Mouse (Mus musculus): ENCODE results near the gene Otc. TPM values are rescaled to one million over a fixed set of nuclear protein-coding genes. Genes with fewer than 3 reads are reported as not detected.

Otc gene
- polyA plus RNA-seq, 1 experiment from 2014 or later: 50.8 TPM

- 57% methylated on average over 5 of the region's 5 CpGs for WGBS (ENCODE audit: insufficient replicate concordance)
- H3K36me3 ChIP-seq (replicated peaks): no peaks in the 10 kb centered on the region
- ATAC-seq (ENCODE audit: insufficient read depth): no peak
- H3K9me3 ChIP-seq (replicated peaks): no peaks in the 10 kb centered on the region
- H3K4me1 ChIP-seq (replicated peaks): no peaks in the 10 kb centered on the region
- no peak overlapping the region for H3K27ac ChIP-seq (replicated peaks)
- no peaks in the 10 kb centered on the region for H3K27me3 ChIP-seq
- H3K9ac ChIP-seq: no peak overlapping the region
- no peak overlapping the region for H3K4me3 ChIP-seq (replicated peaks)
- no peak overlapping the region for H3K4me2 ChIP-seq
Observed at GRCm38 (mm10) chrX:10258260-10258659, 6.2 kb downstream of the Otc start.

GRCm38 (mm10) chrX:10268308-10268707 is 16.2 kb downstream of the Otc start:
- no peaks in the 10 kb centered on the region for H3K36me3 ChIP-seq (replicated peaks)
- H3K9ac ChIP-seq: no peak overlapping the region
- WGBS (ENCODE audit: insufficient replicate concordance): 55% methylated on average over 3 of the region's 3 CpGs
- no peak overlapping the region for H3K27ac ChIP-seq (replicated peaks)
- H3K27me3 ChIP-seq: no peaks in the 10 kb centered on the region
- no peaks in the 10 kb centered on the region for H3K9me3 ChIP-seq (replicated peaks)
- H3K4me1 ChIP-seq (replicated peaks): no peaks in the 10 kb centered on the region
- H3K4me3 ChIP-seq (replicated peaks): no peak overlapping the region
- no peak for ATAC-seq (ENCODE audit: insufficient read depth)
- no peak overlapping the region for H3K4me2 ChIP-seq

GRCm38 (mm10) chrX:10268761-10269437 is 16.8 kb downstream of the Otc start:
- H3K9ac ChIP-seq: no peak overlapping the region
- H3K27me3 ChIP-seq: no peaks in the 10 kb centered on the region
- no peak overlapping the region for H3K4me2 ChIP-seq
- no peaks in the 10 kb centered on the region for H3K36me3 ChIP-seq (replicated peaks)
- H3K9me3 ChIP-seq (replicated peaks): no peaks in the 10 kb centered on the region
- no peak for ATAC-seq (ENCODE audit: insufficient read depth)
- H3K4me3 ChIP-seq (replicated peaks): no peak overlapping the region
- no peaks in the 10 kb centered on the region for H3K4me1 ChIP-seq (replicated peaks)
- 75% methylated on average over 4 of the region's 4 CpGs for WGBS (ENCODE audit: insufficient replicate concordance)
- no peak overlapping the region for H3K27ac ChIP-seq (replicated peaks)

- Histone ChIP-seq H3K4me1 (replicated peaks) (no peaks in the 10 kb centered on the region), H3K4me2 (no peak overlapping the region), H3K9ac (no peak overlapping the region), H3K4me3 (replicated peaks) (no peak overlapping the region), H3K36me3 (replicated peaks) (no peaks in the 10 kb centered on the region), H3K27me3 (no peaks in the 10 kb centered on the region), H3K9me3 (replicated peaks) (no peaks in the 10 kb centered on the region), H3K27ac (replicated peaks) (no peak overlapping the region)
- 73% methylated on average over 14 of the region's 14 CpGs for WGBS (ENCODE audit: insufficient replicate concordance)
- no peak for ATAC-seq (ENCODE audit: insufficient read depth)
Observed at GRCm38 (mm10) chrX:10297341-10297740, 45.2 kb downstream of the Otc start.

- Histone ChIP-seq H3K27ac (replicated peaks) (no peak overlapping the region), H3K4me1 (replicated peaks) (no peaks in the 10 kb centered on the region), H3K36me3 (replicated peaks) (no peaks in the 10 kb centered on the region), H3K4me3 (replicated peaks) (no peak overlapping the region), H3K9me3 (replicated peaks) (no peaks in the 10 kb centered on the region), H3K27me3 (no peaks in the 10 kb centered on the region), H3K9ac (no peak overlapping the region), H3K4me2 (no peak overlapping the region)
- no peak for ATAC-seq (ENCODE audit: insufficient read depth)
- WGBS (ENCODE audit: insufficient replicate concordance): 45% methylated on average over 4 of the region's 4 CpGs
Observed at GRCm38 (mm10) chrX:10318176-10318575, 66.1 kb downstream of the Otc start.

- Histone ChIP-seq H3K9me3 (replicated peaks) (no peaks in the 10 kb centered on the region), H3K27me3 (no peaks in the 10 kb centered on the region), H3K4me2 (no peak overlapping the region), H3K36me3 (replicated peaks) (no peaks in the 10 kb centered on the region), H3K4me1 (replicated peaks) (no peaks in the 10 kb centered on the region), H3K27ac (replicated peaks) (no peak overlapping the region), H3K9ac (no peak overlapping the region), H3K4me3 (replicated peaks) (no peak overlapping the region)
- ATAC-seq (ENCODE audit: insufficient read depth): no peak
- 41% methylated on average over 1 of the region's 1 CpGs for WGBS (ENCODE audit: insufficient replicate concordance)
Observed at GRCm38 (mm10) chrX:10330246-10330645, 78.1 kb downstream of the Otc start.

GRCm38 (mm10) chrX:10331749-10332148 is 79.6 kb downstream of the Otc start:
- no peak overlapping the region for H3K4me2 ChIP-seq
- H3K9ac ChIP-seq: no peak overlapping the region
- H3K4me1 ChIP-seq (replicated peaks): no peaks in the 10 kb centered on the region
- ATAC-seq (ENCODE audit: insufficient read depth): no peak
- H3K9me3 ChIP-seq (replicated peaks): no peaks in the 10 kb centered on the region
- H3K27ac ChIP-seq (replicated peaks): no peak overlapping the region
- no peak overlapping the region for H3K4me3 ChIP-seq (replicated peaks)
- no peaks in the 10 kb centered on the region for H3K27me3 ChIP-seq
- WGBS (ENCODE audit: insufficient replicate concordance): 24% methylated on average over 1 of the region's 1 CpGs
- H3K36me3 ChIP-seq (replicated peaks): no peaks in the 10 kb centered on the region

GRCm38 (mm10) chrX:10336816-10337215 is 84.7 kb downstream of the Otc start:
- Histone ChIP-seq H3K4me3 (replicated peaks) (no peak overlapping the region), H3K9ac (no peak overlapping the region), H3K4me2 (no peak overlapping the region), H3K27ac (replicated peaks) (no peak overlapping the region), H3K4me1 (replicated peaks) (no peaks in the 10 kb centered on the region), H3K9me3 (replicated peaks) (no peaks in the 10 kb centered on the region), H3K36me3 (replicated peaks) (no peaks in the 10 kb centered on the region), H3K27me3 (no peaks in the 10 kb centered on the region)
- no peak for ATAC-seq (ENCODE audit: insufficient read depth)
- 46% methylated on average over 2 of the region's 2 CpGs for WGBS (ENCODE audit: insufficient replicate concordance)

- H3K27ac ChIP-seq (replicated peaks): no peak overlapping the region
- 46% methylated on average over 4 of the region's 4 CpGs for WGBS (ENCODE audit: insufficient replicate concordance)
- H3K4me1 ChIP-seq (replicated peaks): no peaks in the 10 kb centered on the region
- no peak overlapping the region for H3K4me2 ChIP-seq
- no peak overlapping the region for H3K9ac ChIP-seq
- H3K4me3 ChIP-seq (replicated peaks): no peak overlapping the region
- no peaks in the 10 kb centered on the region for H3K9me3 ChIP-seq (replicated peaks)
- H3K27me3 ChIP-seq: no peaks in the 10 kb centered on the region
- ATAC-seq (ENCODE audit: insufficient read depth): no peak
- no peaks in the 10 kb centered on the region for H3K36me3 ChIP-seq (replicated peaks)
Observed at GRCm38 (mm10) chrX:10355867-10356266, 103.8 kb downstream of the Otc start.

Other genes with a start within 250 kb of the Otc start
- gene Srpx, start 134.6 kb upstream of the Otc start, polyA plus RNA-seq (2015; fragmentation: Nextera tagmentation; extraction: Ambion mirVana): 1.2 and 1.3 TPM in 2 replicates
- gene Rpgr, start 35.4 kb upstream of the Otc start, polyA plus RNA-seq (2015; fragmentation: Nextera tagmentation; extraction: Ambion mirVana): 2.1 and 2.3 TPM in 2 replicates
- gene Tspan7, start 232.9 kb downstream of the Otc start, polyA plus RNA-seq (2015; fragmentation: Nextera tagmentation; extraction: Ambion mirVana): 44.1 and 49.1 TPM in 2 replicates

Data from liver, embryonic 15.5 days (tissue).